Mouse (Mus musculus): ENCODE data around the gene Fry. TPM values are rescaled to one million over a fixed set of nuclear protein-coding genes. Genes with fewer than 3 reads are reported as not detected.

Gene Fry
- polyA plus RNA-seq, 1 experiment from 2014 or later, result 51.4 TPM

- Histone ChIP-seq H3K36me3 (peaks cover 43% of the 10 kb centered on the region), H3K27ac (replicated peaks) (0 out of 2 replicates have a peak overlapping the region, but pooled peaks have one; percentile 51), H3K4me1 (no peaks in the 10 kb centered on the region), H3K27me3 (replicated peaks) (no peaks in the 10 kb centered on the region), H3K4me3 (replicated peaks) (no peak overlapping the region), H3K4me2 (no peak overlapping the region), H3K9me3 (replicated peaks) (no peaks in the 10 kb centered on the region), H3K9ac (replicated peaks) (no peak overlapping the region)
- WGBS, result 89% methylated on average over 7 of the region's 7 CpGs
- ATAC-seq (ENCODE audit: low FRiP score), result no peak
Measured at GRCm38 (mm10) chr5:150345946-150346345, 227.5 kb downstream of the Fry start.

GRCm38 (mm10) chr5:150346378-150346777, 227.9 kb downstream of the Fry start:
- H3K27me3 ChIP-seq (replicated peaks), result no peaks in the 10 kb centered on the region
- no peaks in the 10 kb centered on the region for H3K4me1 ChIP-seq
- H3K27ac ChIP-seq (replicated peaks), result no peak overlapping the region
- no peaks in the 10 kb centered on the region for H3K9me3 ChIP-seq (replicated peaks)
- no peak overlapping the region for H3K4me2 ChIP-seq
- no peak overlapping the region for H3K9ac ChIP-seq (replicated peaks)
- H3K36me3 ChIP-seq, result peaks cover 40% of the 10 kb centered on the region
- no peak overlapping the region for H3K4me3 ChIP-seq (replicated peaks)
- 76% methylated on average over 4 of the region's 4 CpGs for WGBS
- ATAC-seq (ENCODE audit: low FRiP score), result no peak

GRCm38 (mm10) chr5:150347845-150348244, 229.4 kb downstream of the Fry start:
- Histone ChIP-seq H3K36me3 (peaks cover 39% of the 10 kb centered on the region), H3K9ac (replicated peaks) (no peak overlapping the region), H3K4me3 (replicated peaks) (no peak overlapping the region), H3K27ac (replicated peaks) (no peak overlapping the region), H3K27me3 (replicated peaks) (no peaks in the 10 kb centered on the region), H3K4me2 (no peak overlapping the region), H3K9me3 (replicated peaks) (no peaks in the 10 kb centered on the region), H3K4me1 (no peaks in the 10 kb centered on the region)
- no peak for ATAC-seq (ENCODE audit: low FRiP score)
- WGBS, result 96% methylated on average over 2 of the region's 2 CpGs

GRCm38 (mm10) chr5:150348302-150348701, 229.9 kb downstream of the Fry start:
- Histone ChIP-seq H3K9me3 (replicated peaks) (no peaks in the 10 kb centered on the region), H3K4me3 (replicated peaks) (no peak overlapping the region), H3K36me3 (peaks cover 39% of the 10 kb centered on the region), H3K27ac (replicated peaks) (no peak overlapping the region), H3K27me3 (replicated peaks) (no peaks in the 10 kb centered on the region), H3K4me2 (no peak overlapping the region), H3K4me1 (no peaks in the 10 kb centered on the region), H3K9ac (replicated peaks) (no peak overlapping the region)
- WGBS, result 100% methylated on average over 1 of the region's 1 CpGs
- no peak for ATAC-seq (ENCODE audit: low FRiP score)

GRCm38 (mm10) chr5:150351191-150351590, 232.7 kb downstream of the Fry start:
- Histone ChIP-seq H3K9me3 (replicated peaks) (no peaks in the 10 kb centered on the region), H3K36me3 (peaks cover 50% of the 10 kb centered on the region), H3K4me1 (no peaks in the 10 kb centered on the region), H3K27me3 (replicated peaks) (no peaks in the 10 kb centered on the region), H3K4me3 (replicated peaks) (no peak overlapping the region), H3K4me2 (no peak overlapping the region), H3K27ac (replicated peaks) (no peak overlapping the region), H3K9ac (replicated peaks) (no peak overlapping the region)
- 83% methylated on average over 2 of the region's 2 CpGs for WGBS
- ATAC-seq (ENCODE audit: low FRiP score), result no peak

- Histone ChIP-seq H3K4me1 (no peaks in the 10 kb centered on the region), H3K36me3 (peaks cover 77% of the 10 kb centered on the region), H3K4me2 (no peak overlapping the region), H3K27me3 (replicated peaks) (no peaks in the 10 kb centered on the region), H3K9me3 (replicated peaks) (no peaks in the 10 kb centered on the region), H3K9ac (replicated peaks) (no peak overlapping the region), H3K27ac (replicated peaks) (no peak overlapping the region), H3K4me3 (replicated peaks) (no peak overlapping the region)
- WGBS, result 89% methylated on average over 14 of the region's 14 CpGs
- ATAC-seq (ENCODE audit: low FRiP score), result no peak
Measured at GRCm38 (mm10) chr5:150358671-150359070, 240.2 kb downstream of the Fry start.

- ATAC-seq (ENCODE audit: low FRiP score), result no peak
- Histone ChIP-seq H3K9me3 (replicated peaks) (0 out of 2 replicates have a peak, but pooled peaks cover 2% of the 10 kb centered on the region), H3K4me3 (replicated peaks) (no peak overlapping the region), H3K4me1 (no peaks in the 10 kb centered on the region), H3K4me2 (no peak overlapping the region), H3K9ac (replicated peaks) (no peak overlapping the region), H3K27ac (replicated peaks) (no peak overlapping the region), H3K27me3 (replicated peaks) (no peaks in the 10 kb centered on the region), H3K36me3 (peaks cover 72% of the 10 kb centered on the region)
- 90% methylated on average over 6 of the region's 6 CpGs for WGBS
Measured at GRCm38 (mm10) chr5:150362241-150362640, 243.8 kb downstream of the Fry start.

GRCm38 (mm10) chr5:150364621-150365020, 246.2 kb downstream of the Fry start:
- no peak overlapping the region for H3K9ac ChIP-seq (replicated peaks)
- H3K36me3 ChIP-seq, result peaks cover 62% of the 10 kb centered on the region

GRCm38 (mm10) chr5:150367027-150367426, 248.6 kb downstream of the Fry start:
- no peak overlapping the region for H3K9ac ChIP-seq (replicated peaks)
- no peak overlapping the region for H3K4me2 ChIP-seq
- no peak for ATAC-seq (ENCODE audit: low FRiP score)
- 0 out of 2 replicates have a peak, but pooled peaks cover 2% of the 10 kb centered on the region for H3K9me3 ChIP-seq (replicated peaks)
- peaks cover 45% of the 10 kb centered on the region for H3K36me3 ChIP-seq
- no peak overlapping the region for H3K27ac ChIP-seq (replicated peaks)
- 91% methylated on average over 4 of the region's 4 CpGs for WGBS
- H3K4me3 ChIP-seq (replicated peaks), result no peak overlapping the region
- H3K4me1 ChIP-seq, result no peaks in the 10 kb centered on the region
- H3K27me3 ChIP-seq (replicated peaks), result no peaks in the 10 kb centered on the region

More at GRCm38 (mm10) chr5:150364621-150365020, 246.2 kb downstream of the Fry start:
- 85% methylated on average over 3 of the region's 3 CpGs for WGBS
- Histone ChIP-seq H3K27me3 (replicated peaks) (no peaks in the 10 kb centered on the region), H3K9me3 (replicated peaks) (0 out of 2 replicates have a peak, but pooled peaks cover 2% of the 10 kb centered on the region), H3K4me3 (replicated peaks) (no peak overlapping the region), H3K4me2 (no peak overlapping the region), H3K4me1 (no peaks in the 10 kb centered on the region), H3K27ac (replicated peaks) (no peak overlapping the region)
- no peak for ATAC-seq (ENCODE audit: low FRiP score)

- no peak for ATAC-seq (ENCODE audit: low FRiP score)
- Histone ChIP-seq H3K27ac (replicated peaks) (no peak overlapping the region), H3K4me2 (no peak overlapping the region), H3K4me3 (replicated peaks) (no peak overlapping the region), H3K27me3 (replicated peaks) (no peaks in the 10 kb centered on the region), H3K4me1 (no peaks in the 10 kb centered on the region), H3K9ac (replicated peaks) (no peak overlapping the region), H3K36me3 (peaks cover 63% of the 10 kb centered on the region), H3K9me3 (replicated peaks) (0 out of 2 replicates have a peak, but pooled peaks cover 2% of the 10 kb centered on the region)
- WGBS, result 47% methylated on average over 6 of the region's 6 CpGs
Measured at GRCm38 (mm10) chr5:150370291-150370690, 251.8 kb downstream of the Fry start.

GRCm38 (mm10) chr5:150370895-150371294, 252.4 kb downstream of the Fry start:
- Histone ChIP-seq H3K9ac (replicated peaks) (no peak overlapping the region), H3K4me3 (replicated peaks) (no peak overlapping the region), H3K4me2 (no peak overlapping the region), H3K27ac (replicated peaks) (no peak overlapping the region), H3K27me3 (replicated peaks) (no peaks in the 10 kb centered on the region), H3K9me3 (replicated peaks) (0 out of 2 replicates have a peak, but pooled peaks cover 2% of the 10 kb centered on the region), H3K4me1 (no peaks in the 10 kb centered on the region), H3K36me3 (peaks cover 58% of the 10 kb centered on the region)
- no peak for ATAC-seq (ENCODE audit: low FRiP score)

- Histone ChIP-seq H3K27me3 (replicated peaks) (no peaks in the 10 kb centered on the region), H3K27ac (replicated peaks) (no peak overlapping the region), H3K4me2 (no peak overlapping the region), H3K9me3 (replicated peaks) (no peaks in the 10 kb centered on the region), H3K9ac (replicated peaks) (no peak overlapping the region), H3K4me1 (no peaks in the 10 kb centered on the region), H3K36me3 (peaks cover 44% of the 10 kb centered on the region), H3K4me3 (replicated peaks) (no peak overlapping the region)
- WGBS, result 77% methylated on average over 3 of the region's 3 CpGs
- no peak for ATAC-seq (ENCODE audit: low FRiP score)
Measured at GRCm38 (mm10) chr5:150372956-150373355, 254.5 kb downstream of the Fry start.

Measured in neural tube, embryonic 15.5 days (tissue).